Mouse (Mus musculus) embryonic fibroblast, embryonic 13.5 days (primary cell): ENCODE measurements around the gene Krt88.

Source experiments
- CTCF ChIP-seq: IDR thresholded peaks from 2 replicates; pipeline ENCODE4 v1.5.1; 2011; ENCODE audit warnings: mild to moderate bottlenecking, control low read depth, low read length, moderate library complexity, borderline replicate concordance; ENCODE audit not compliant: insufficient read depth
- POLR2A ChIP-seq: IDR thresholded peaks from 2 replicates; pipeline ENCODE4 v1.6.1; 2011; ENCODE audit warnings: low read depth, mild to moderate bottlenecking, control low read depth, low read length, moderate library complexity

GRCm38 (mm10) chr15:101414807-101415565 is 32.6 kb upstream of the Krt88 start:
- TF ChIP-seq POLR2A = no peak
- no peak for TF ChIP-seq CTCF
